Mouse (Mus musculus) midbrain, embryonic 16.5 days (tissue): Measurements from ENCODE around the gene Psme2. TPM values are rescaled to one million over a fixed set of nuclear protein-coding genes. Genes with fewer than 3 reads are reported as not detected.

Experiments
- ATAC-seq: fragments of 200-750 bp; cut with Nextera tagmentation; 2 replicates; pipeline ENCODE4 v1.8.0; 2017; ENCODE audit warnings: moderate TSS enrichment
- H3K27ac ChIP-seq: fragments of 300-500 bp; sonication (generic); 2 replicates; pipeline ENCODE4 v1.5.1; 2014; ENCODE audit warnings: mild to moderate bottlenecking, low read length, mixed read lengths
- H3K27me3 ChIP-seq: fragments of 300-500 bp; sonication (generic); 2 replicates; pipeline ENCODE4 v1.6.1; 2014; ENCODE audit warnings: low read depth, low read length, mixed read lengths; ENCODE audit not compliant: control insufficient read depth, insufficient read depth
- H3K36me3 ChIP-seq: fragments of 300-500 bp; sonication (generic); 2 replicates; pipeline ENCODE4 v1.6.1; 2014; ENCODE audit warnings: mild to moderate bottlenecking, low read length, moderate library complexity, mixed read lengths; ENCODE audit not compliant: control insufficient read depth, insufficient read depth
- H3K4me1 ChIP-seq: fragments of 300-500 bp; sonication (generic); 2 replicates; pipeline ENCODE4 v1.6.1; 2014; ENCODE audit warnings: mild to moderate bottlenecking, low read length, mixed read lengths; ENCODE audit not compliant: control insufficient read depth, insufficient read depth
- H3K4me2 ChIP-seq: fragments of 300-500 bp; sonication (generic); 2 replicates; pipeline ENCODE4 v1.6.1; 2014; ENCODE audit warnings: mild to moderate bottlenecking, low read length, mixed read lengths
- H3K4me3 ChIP-seq: fragments of 300-500 bp; sonication (generic); 2 replicates; pipeline ENCODE4 v1.5.1; 2014; ENCODE audit warnings: low read depth, mild to moderate bottlenecking, low read length, moderate library complexity, mixed read lengths
- H3K9ac ChIP-seq: fragments of 300-500 bp; sonication (generic); 2 replicates; pipeline ENCODE4 v1.6.1; 2014; ENCODE audit warnings: low read depth, low read length, mixed read lengths
- H3K9me3 ChIP-seq: fragments of 300-500 bp; sonication (generic); replicated peaks from 2 replicates; pipeline ENCODE4 v1.6.1; 2014; ENCODE audit warnings: mild to moderate bottlenecking, low read length, mixed read lengths; ENCODE audit not compliant: control insufficient read depth, poor library complexity, severe bottlenecking
- WGBS: fragments of 180-500 bp; shearing (Covaris S2); extraction: QIAGEN DNeasy Blood & Tissue Kit; methylation state at CpG from one replicate; pipeline ENCODE4 v1.1.7; 2014; 5-methylcytosine and 5-hydroxymethylcytosine counted together
- polyA plus RNA-seq: library from polyadenylated mRNA; unstranded; fragments of >200 nt; fragmentation: Nextera tagmentation; extraction: Ambion mirVana; gene quantifications from 2 replicates; pipeline ENCODE4 v1.2.1, GENCODE M21; 2015

Psme2 gene
- polyA plus RNA-seq, 1 experiment from 2014 or later = 183 TPM

DNA sequence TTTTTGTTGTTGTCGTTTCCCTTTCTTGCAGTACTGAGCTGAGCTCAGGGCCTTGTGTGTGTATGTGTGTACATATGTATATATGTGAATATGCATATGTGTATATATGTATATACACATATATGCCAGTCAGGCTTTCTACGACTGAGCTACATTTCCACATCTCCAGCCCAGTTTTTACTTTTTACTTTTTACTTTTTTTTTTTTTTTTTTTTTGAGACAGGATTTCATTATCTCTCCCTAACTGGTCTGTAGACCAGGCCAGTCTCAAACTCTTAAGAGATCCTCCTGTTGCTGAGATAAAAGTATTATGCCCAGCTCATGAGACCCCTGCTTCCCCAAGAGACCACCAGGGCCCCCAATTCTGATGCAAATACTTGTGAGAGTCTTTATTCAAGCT is 25.9 kb upstream of the Psme2 start:
- Histone ChIP-seq H3K9me3 (no peaks in the 10 kb centered on the region), H3K9ac (no peak overlapping the region), H3K4me2 (no peak overlapping the region), H3K4me1 (no peaks in the 10 kb centered on the region), H3K27ac (no peak overlapping the region), H3K27me3 (no peaks in the 10 kb centered on the region), H3K36me3 (no peaks in the 10 kb centered on the region), H3K4me3 (no peak overlapping the region)
- ATAC-seq = no peak
- WGBS = 85% methylated on average over 2 of the region's 2 CpGs

GRCm38 (mm10) chr14:55615876-55616275 is 25.0 kb upstream of the Psme2 start:
- H3K4me2 ChIP-seq = no peak overlapping the region
- WGBS = 51% methylated on average over 2 of the region's 2 CpGs
- ATAC-seq = no peak

GRCm38 (mm10) chr14:55614565-55615178 is 23.8 kb upstream of the Psme2 start:
- Histone ChIP-seq H3K27ac (no peak overlapping the region), H3K9ac (no peak overlapping the region), H3K4me2 (no peak overlapping the region), H3K4me3 (no peak overlapping the region), H3K36me3 (no peaks in the 10 kb centered on the region), H3K9me3 (no peaks in the 10 kb centered on the region), H3K27me3 (no peaks in the 10 kb centered on the region), H3K4me1 (no peaks in the 10 kb centered on the region)
- 83% methylated on average over 7 of the region's 7 CpGs for WGBS
- ATAC-seq = no peak

More at GRCm38 (mm10) chr14:55615876-55616275, 25.0 kb upstream of the Psme2 start:
- H3K36me3 ChIP-seq = no peaks in the 10 kb centered on the region
- H3K27me3 ChIP-seq = no peaks in the 10 kb centered on the region
- H3K27ac ChIP-seq = no peak overlapping the region
- no peaks in the 10 kb centered on the region for H3K9me3 ChIP-seq
- H3K4me1 ChIP-seq = no peaks in the 10 kb centered on the region
- no peak overlapping the region for H3K4me3 ChIP-seq
- no peak overlapping the region for H3K9ac ChIP-seq

GRCm38 (mm10) chr14:55613346-55613745 is 22.4 kb upstream of the Psme2 start:
- H3K27ac ChIP-seq = no peak overlapping the region
- H3K4me2 ChIP-seq = no peak overlapping the region
- no peaks in the 10 kb centered on the region for H3K27me3 ChIP-seq
- 0 out of 2 replicates have a peak, but pooled peaks cover 5% of the 10 kb centered on the region for H3K36me3 ChIP-seq
- H3K4me1 ChIP-seq = no peaks in the 10 kb centered on the region
- no peak for ATAC-seq
- H3K9me3 ChIP-seq = no peaks in the 10 kb centered on the region
- H3K4me3 ChIP-seq = no peak overlapping the region
- no peak overlapping the region for H3K9ac ChIP-seq
- 63% methylated on average over 6 of the region's 6 CpGs for WGBS

DNA sequence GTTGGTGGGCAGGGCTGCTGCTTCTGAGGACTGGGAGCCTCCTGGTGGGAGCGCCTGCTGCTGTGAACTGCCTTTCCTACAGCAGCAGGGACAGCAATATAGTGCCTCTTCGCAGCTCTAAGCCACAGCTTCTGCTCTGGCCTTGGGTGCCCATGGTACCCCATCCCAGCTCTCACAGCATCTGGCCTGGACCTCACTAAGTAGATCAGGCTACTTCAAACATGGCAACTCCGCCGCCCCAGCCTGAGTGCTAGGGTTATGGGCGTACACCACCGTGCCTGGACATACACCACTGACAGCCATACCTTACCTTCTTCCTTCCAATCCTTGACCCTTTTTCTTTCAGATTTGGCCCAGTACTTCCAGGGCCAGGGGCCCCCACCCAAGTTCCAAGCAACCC is 17.4 kb upstream of the Psme2 start:
- Histone ChIP-seq H3K27me3 (no peaks in the 10 kb centered on the region), H3K36me3 (peaks cover 24% of the 10 kb centered on the region), H3K4me3 (no peak overlapping the region), H3K9me3 (no peaks in the 10 kb centered on the region), H3K4me1 (peaks cover 7% of the 10 kb centered on the region; the same call in 1 of the 2 replicates), H3K9ac (no peak overlapping the region), H3K4me2 (no peak overlapping the region), H3K27ac (no peak overlapping the region)
- WGBS = 96% methylated on average over 6 of the region's 6 CpGs
- ATAC-seq = no peak

DNA sequence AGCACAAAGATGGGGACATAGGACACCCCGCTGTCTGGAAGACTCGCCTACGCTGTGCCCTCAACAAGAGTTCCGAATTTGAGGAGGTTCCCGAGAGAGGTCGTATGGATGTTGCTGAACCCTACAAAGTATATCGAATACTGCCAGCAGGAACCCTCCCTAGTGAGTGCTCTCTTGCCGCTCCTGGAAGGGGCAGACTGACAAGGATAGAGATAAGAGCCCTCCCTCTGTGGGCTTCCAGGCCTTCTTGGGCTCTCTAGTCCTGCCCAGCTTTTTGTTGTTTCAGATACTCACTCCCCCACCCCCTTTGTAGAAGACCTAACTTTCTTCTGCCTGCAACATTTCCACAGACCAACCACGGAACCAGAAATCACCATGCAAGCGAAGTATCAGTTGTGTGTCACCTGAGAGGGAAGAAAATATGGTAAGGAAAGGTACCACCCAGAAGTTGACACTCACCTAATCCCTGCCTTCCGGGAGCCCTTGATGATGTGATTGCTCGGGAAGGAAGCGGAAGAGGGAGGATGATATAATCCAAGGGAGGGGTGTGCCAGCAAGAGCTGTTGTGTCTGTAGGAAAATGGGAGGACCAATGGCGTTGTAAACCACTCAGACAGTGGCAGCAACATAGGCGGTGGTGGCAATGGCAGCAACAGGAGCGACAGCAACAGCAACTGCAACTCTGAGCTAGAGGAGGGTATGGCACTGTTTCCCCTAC is 15.0 kb upstream of the Psme2 start:
- ATAC-seq = no peak
- H3K27ac ChIP-seq = no peak overlapping the region
- no peak overlapping the region for H3K4me3 ChIP-seq
- H3K27me3 ChIP-seq = no peaks in the 10 kb centered on the region
- no peak overlapping the region for H3K9ac ChIP-seq
- peaks cover 7% of the 10 kb centered on the region; the same call in 1 of the 2 replicates for H3K4me1 ChIP-seq
- 97% methylated on average over 16 of the region's 16 CpGs for WGBS
- H3K9me3 ChIP-seq = no peaks in the 10 kb centered on the region
- H3K4me2 ChIP-seq = no peak overlapping the region
- peaks cover 38% of the 10 kb centered on the region for H3K36me3 ChIP-seq

GRCm38 (mm10) chr14:55604823-55605222 is 13.9 kb upstream of the Psme2 start:
- H3K9ac ChIP-seq = no peak overlapping the region
- no peak overlapping the region for H3K4me2 ChIP-seq
- no peaks in the 10 kb centered on the region for H3K9me3 ChIP-seq
- 94% methylated on average over 11 of the region's 11 CpGs for WGBS
- no peaks in the 10 kb centered on the region for H3K27me3 ChIP-seq
- ATAC-seq = no peak
- H3K4me1 ChIP-seq = peaks cover 7% of the 10 kb centered on the region; the same call in 1 of the 2 replicates
- H3K36me3 ChIP-seq = peaks cover 43% of the 10 kb centered on the region
- H3K27ac ChIP-seq = no peak overlapping the region
- H3K4me3 ChIP-seq = no peak overlapping the region

DNA sequence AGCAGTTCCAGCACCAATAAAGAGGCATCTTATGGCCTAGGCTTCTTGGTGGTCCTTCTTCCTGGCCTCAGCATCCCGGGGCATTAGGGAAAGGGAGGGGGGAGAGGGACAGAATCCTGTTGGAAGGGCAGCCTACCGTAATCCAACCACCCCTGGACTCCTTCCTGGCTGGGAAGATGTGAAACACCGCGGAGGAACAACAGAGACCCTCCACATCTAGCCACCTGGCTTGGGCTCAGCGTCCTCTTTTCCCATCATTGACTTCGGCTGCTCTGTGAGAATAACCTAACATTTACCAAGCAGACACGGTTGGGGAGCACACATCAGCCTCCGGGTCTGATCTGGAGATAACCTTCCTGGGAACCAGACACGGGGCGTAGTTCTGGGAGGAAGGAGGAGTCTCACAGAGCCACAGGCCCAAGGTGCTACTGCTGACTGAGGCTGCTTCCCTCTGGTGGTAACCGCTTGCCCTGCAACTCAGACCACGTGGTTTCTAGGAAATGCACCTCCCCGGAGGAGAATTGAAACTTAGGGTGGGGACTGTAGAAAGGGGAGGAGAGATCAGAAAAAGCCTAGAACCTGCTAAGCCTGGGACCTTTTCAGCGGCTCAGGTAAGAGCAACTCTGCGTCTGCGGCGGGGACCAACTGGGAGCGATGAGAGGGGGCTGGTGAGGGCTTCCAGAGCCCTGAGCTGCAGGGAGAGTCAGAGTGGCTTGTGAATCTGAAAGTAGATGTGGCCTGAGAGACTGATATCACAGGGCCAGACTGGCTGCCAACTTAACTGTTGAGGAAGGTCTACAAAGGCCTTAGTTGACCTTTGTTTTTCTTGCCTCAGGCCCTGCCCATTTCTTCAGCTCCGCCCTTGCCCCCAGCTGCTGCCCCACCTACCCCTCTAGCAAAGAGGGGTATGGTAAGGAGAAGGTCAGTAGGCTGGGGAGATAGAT is 13.0 kb upstream of the Psme2 start:
- 23% methylated on average over 19 of the region's 19 CpGs for WGBS
- peak; percentile 88 for ATAC-seq
- H3K27me3 ChIP-seq = no peaks in the 10 kb centered on the region
- H3K4me3 ChIP-seq = peak overlapping the region; percentile 28
- peak overlapping the region; percentile 50 for H3K4me2 ChIP-seq
- H3K27ac ChIP-seq = peak overlapping the region; percentile 28; the same call in 1 of the 2 replicates
- peaks cover 45% of the 10 kb centered on the region for H3K36me3 ChIP-seq
- no peaks in the 10 kb centered on the region for H3K9me3 ChIP-seq
- H3K4me1 ChIP-seq = peaks cover 7% of the 10 kb centered on the region; the same call in 1 of the 2 replicates
- H3K9ac ChIP-seq = peak overlapping the region; percentile 41; the same call in 1 of the 2 replicates
